Mouse (Mus musculus) midbrain, embryonic 12.5 days (tissue): Measurements from ENCODE around the gene Fgfr2. TPM values are rescaled to one million over a fixed set of nuclear protein-coding genes. Genes with fewer than 3 reads are reported as not detected.
A peak's percentile ranks its signal among the peaks of the same experiment; 100 is the strongest.

Experiments used
- ATAC-seq: fragments of 200-750 bp; cut with Nextera tagmentation; 2 replicates; pipeline ENCODE4 v1.8.0; 2017; ENCODE audit warnings: low read depth, moderate TSS enrichment, moderate library complexity; ENCODE audit not compliant: low FRiP score
- H3K27ac ChIP-seq: fragments of 300-500 bp; sonication (generic); replicated peaks from 2 replicates; pipeline ENCODE4 v1.5.1; 2016; ENCODE audit warnings: mild to moderate bottlenecking
- H3K27me3 ChIP-seq: fragments of 300-500 bp; sonication (generic); 2 replicates; pipeline ENCODE4 v1.6.1; 2016; ENCODE audit warnings: mild to moderate bottlenecking
- H3K36me3 ChIP-seq: fragments of 300-500 bp; sonication (generic); 2 replicates; pipeline ENCODE4 v1.6.1; 2016
- H3K4me1 ChIP-seq: fragments of 300-500 bp; sonication (generic); 2 replicates; pipeline ENCODE4 v1.6.1; 2016
- H3K4me2 ChIP-seq: fragments of 300-500 bp; sonication (generic); replicated peaks from 2 replicates; pipeline ENCODE4 v1.6.1; 2016; ENCODE audit warnings: mild to moderate bottlenecking, moderate library complexity
- H3K4me3 ChIP-seq: fragments of 300-500 bp; sonication (generic); 2 replicates; pipeline ENCODE4 v1.5.1; 2016; ENCODE audit warnings: mild to moderate bottlenecking
- H3K9ac ChIP-seq: fragments of 300-500 bp; sonication (generic); replicated peaks from 2 replicates; pipeline ENCODE4 v1.6.1; 2016; ENCODE audit warnings: mild to moderate bottlenecking, moderate library complexity
- H3K9me3 ChIP-seq: fragments of 300-500 bp; sonication (generic); 2 replicates; pipeline ENCODE4 v1.6.1; 2016; ENCODE audit warnings: mild to moderate bottlenecking
- WGBS: fragments of 180-500 bp; shearing (Covaris S2); methylation state at CpG from one replicate; pipeline ENCODE4 v1.1.7; 2016; 5-methylcytosine and 5-hydroxymethylcytosine counted together
- polyA plus RNA-seq: library from polyadenylated mRNA; unstranded; fragments of >200 nt; fragmentation: Nextera tagmentation; extraction: Ambion mirVana; gene quantifications from 2 replicates; pipeline ENCODE4 v1.2.1, GENCODE M21; 2016

The Fgfr2 gene
- polyA plus RNA-seq, 1 experiment from 2014 or later = 96.5 TPM

DNA sequence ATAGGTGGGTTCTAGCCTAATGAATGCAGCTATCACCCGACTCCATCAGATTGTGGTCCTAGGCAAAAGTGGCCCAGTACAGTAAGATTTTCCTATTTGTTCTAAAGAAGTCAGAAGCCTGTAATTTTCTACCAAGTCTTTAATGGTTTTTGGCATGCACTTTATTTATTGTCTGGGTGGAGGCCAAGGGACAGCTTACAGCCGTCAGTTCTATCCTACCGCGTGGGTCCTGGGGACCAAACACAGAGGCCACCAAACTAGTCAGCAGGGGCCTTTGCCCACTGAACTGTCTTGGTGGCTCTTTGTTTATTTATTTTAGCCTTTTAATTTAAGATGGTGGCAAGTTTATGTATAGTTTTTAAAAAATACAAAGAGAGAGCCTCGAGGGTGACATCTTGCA, 2544.5 kb downstream of the Fgfr2 start:
- ATAC-seq = no peak
- H3K27me3 ChIP-seq = no peaks in the 10 kb centered on the region

GRCm38 (mm10) chr7:130578066-130578465, 2545.1 kb downstream of the Fgfr2 start:
- peaks cover 4% of the 10 kb centered on the region; the same call in 1 of the 2 replicates for H3K9me3 ChIP-seq
- no peak overlapping the region for H3K4me2 ChIP-seq
- H3K4me3 ChIP-seq = no peak overlapping the region
- no peaks in the 10 kb centered on the region for H3K27me3 ChIP-seq
- peaks cover 11% of the 10 kb centered on the region; the same call in 1 of the 2 replicates for H3K4me1 ChIP-seq
- 92% methylated on average over 2 of the region's 2 CpGs for WGBS
- H3K27ac ChIP-seq = no peak overlapping the region
- H3K9ac ChIP-seq = no peak overlapping the region
- H3K36me3 ChIP-seq = no peaks in the 10 kb centered on the region
- ATAC-seq = no peak

More for the DNA sequence above, 2544.5 kb downstream of the Fgfr2 start:
- Histone ChIP-seq H3K4me3 (no peak overlapping the region), H3K4me1 (peaks cover 11% of the 10 kb centered on the region; the same call in 1 of the 2 replicates), H3K9ac (no peak overlapping the region), H3K36me3 (no peaks in the 10 kb centered on the region), H3K9me3 (peaks cover 4% of the 10 kb centered on the region; the same call in 1 of the 2 replicates), H3K27ac (no peak overlapping the region), H3K4me2 (no peak overlapping the region)
- 84% methylated on average over 5 of the region's 5 CpGs for WGBS

GRCm38 (mm10) chr7:130577388-130578003, 2545.7 kb downstream of the Fgfr2 start, which contains the start of gene Tacc2:
Gene Tacc2, plus strand, starts transcription at chr7:130577438.
- H3K36me3 ChIP-seq = no peaks in the 10 kb centered on the region
- no peak within 1 kb of the TSS; the same call in 1 of the 2 replicates for H3K4me2 ChIP-seq
- H3K9ac ChIP-seq = no peak within 1 kb of the TSS
- H3K27me3 ChIP-seq = no peaks in the 10 kb centered on the region
- peaks cover 4% of the 10 kb centered on the region; the same call in 1 of the 2 replicates for H3K9me3 ChIP-seq
- 55% methylated on average over 15 of the region's 15 CpGs for WGBS
- no peak for ATAC-seq
- peaks cover 11% of the 10 kb centered on the region; the same call in 1 of the 2 replicates for H3K4me1 ChIP-seq
- no peak within 1 kb of the TSS for H3K27ac ChIP-seq
- H3K4me3 ChIP-seq = no peak within 1 kb of the TSS

- ATAC-seq = no peak
- Histone ChIP-seq H3K36me3 (no peaks in the 10 kb centered on the region), H3K9me3 (peaks cover 4% of the 10 kb centered on the region; the same call in 1 of the 2 replicates), H3K27me3 (no peaks in the 10 kb centered on the region), H3K4me3 (no peak overlapping the region), H3K9ac (no peak overlapping the region), H3K4me1 (peaks cover 11% of the 10 kb centered on the region; the same call in 1 of the 2 replicates), H3K27ac (no peak overlapping the region), H3K4me2 (no peak overlapping the region; the same call in 1 of the 2 replicates)
- WGBS = 42% methylated on average over 10 of the region's 10 CpGs
Measured at GRCm38 (mm10) chr7:130576981-130577380, 2546.2 kb downstream of the Fgfr2 start.

DNA sequence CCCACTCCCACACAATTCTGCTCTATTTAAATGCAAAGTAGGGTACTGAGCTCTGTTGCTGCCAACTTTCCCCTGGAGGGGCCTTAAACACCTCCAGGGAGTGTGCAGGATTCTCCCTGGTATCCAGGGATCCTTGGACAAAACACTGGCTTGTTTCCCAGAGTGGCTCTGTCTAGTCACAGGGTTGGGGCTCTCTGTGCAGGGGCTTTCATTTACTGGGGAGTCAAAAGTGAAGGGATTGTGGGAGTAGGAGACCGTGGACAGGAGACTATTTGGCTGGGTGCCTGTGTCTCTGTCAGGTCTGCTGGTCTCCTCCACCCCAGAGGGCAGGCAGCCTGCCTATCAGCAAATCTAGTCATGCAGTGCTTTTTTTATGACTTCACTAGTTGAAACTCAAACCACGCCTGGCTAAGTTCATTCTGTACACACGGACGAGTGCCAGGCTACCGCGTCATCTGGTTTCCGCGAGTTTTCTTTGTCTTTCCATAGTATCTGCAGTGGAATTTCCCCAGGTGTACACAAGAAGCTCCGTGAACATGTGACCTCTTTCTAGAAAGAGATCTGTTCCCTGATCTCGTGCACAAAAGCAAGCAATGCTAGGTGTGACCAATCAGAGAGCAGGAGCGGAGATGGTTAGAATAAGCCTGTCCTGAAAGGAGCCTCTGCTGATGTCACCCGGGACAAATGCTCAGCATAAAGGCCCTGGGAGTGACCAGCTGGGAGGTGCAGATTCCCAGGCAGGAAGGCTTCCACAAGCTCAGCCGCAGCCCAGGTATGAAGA, 2548.7 kb downstream of the Fgfr2 start:
- Histone ChIP-seq H3K27me3 (no peaks in the 10 kb centered on the region), H3K4me1 (peaks cover 20% of the 10 kb centered on the region; the same call in 1 of the 2 replicates), H3K9me3 (no peaks in the 10 kb centered on the region), H3K36me3 (no peaks in the 10 kb centered on the region), H3K4me2 (no peak overlapping the region), H3K4me3 (no peak overlapping the region), H3K27ac (no peak overlapping the region), H3K9ac (no peak overlapping the region)
- 58% methylated on average over 13 of the region's 13 CpGs for WGBS
- 0 out of 2 replicates have a peak, but pooled peaks have one; percentile 44 for ATAC-seq

DNA sequence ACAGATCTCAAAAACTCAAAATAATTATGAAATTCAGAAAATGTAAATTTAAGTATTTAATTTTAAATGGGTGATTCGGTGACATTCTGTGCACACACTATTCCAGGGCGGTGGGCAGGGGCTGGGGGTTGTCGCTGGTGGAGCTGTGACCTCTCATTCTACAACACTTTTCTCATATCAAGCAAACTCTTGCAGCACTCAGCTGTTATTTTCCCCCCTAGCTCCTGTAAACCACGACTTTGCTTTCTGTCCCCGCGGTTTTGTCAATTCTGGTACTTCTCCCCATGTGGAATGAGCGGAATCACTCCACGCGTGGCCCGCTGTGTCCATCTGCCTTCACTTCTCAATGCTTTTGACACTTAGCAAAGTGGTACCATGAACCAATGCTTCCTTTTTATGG, 2549.4 kb downstream of the Fgfr2 start:
- no peak overlapping the region for H3K4me3 ChIP-seq
- peaks cover 20% of the 10 kb centered on the region; the same call in 1 of the 2 replicates for H3K4me1 ChIP-seq
- H3K4me2 ChIP-seq = no peak overlapping the region
- no peak for ATAC-seq
- H3K27me3 ChIP-seq = no peaks in the 10 kb centered on the region
- H3K36me3 ChIP-seq = no peaks in the 10 kb centered on the region
- WGBS = 95% methylated on average over 10 of the region's 10 CpGs
- no peaks in the 10 kb centered on the region for H3K9me3 ChIP-seq
- no peak overlapping the region for H3K27ac ChIP-seq
- no peak overlapping the region for H3K9ac ChIP-seq

DNA sequence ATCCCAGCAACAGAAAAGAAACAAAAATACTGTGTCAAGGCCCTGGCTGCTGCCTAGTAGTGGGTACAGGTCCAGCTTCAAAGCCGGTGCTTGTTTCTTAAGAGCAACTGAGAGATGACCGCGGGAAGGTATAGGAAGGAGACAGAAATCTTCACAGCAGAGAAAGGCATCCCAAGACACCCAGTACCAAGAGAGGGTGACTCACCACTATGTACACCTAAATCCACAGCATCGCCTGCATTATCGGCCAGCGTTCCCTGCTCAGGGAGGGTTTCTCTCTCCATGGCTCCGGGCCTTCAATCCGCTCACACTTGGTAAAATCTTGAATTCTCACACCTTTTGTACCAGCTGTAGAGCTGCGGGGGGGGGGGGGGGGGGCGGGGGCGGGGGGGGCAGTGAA, 2550.3 kb downstream of the Fgfr2 start, which contains the start of gene Nsmce4a:
TSS of gene Nsmce4a (minus strand) at position 298 of the 400 bp plus-strand sequence.
- ATAC-seq = no peak
- H3K36me3 ChIP-seq = no peaks in the 10 kb centered on the region
- no peaks in the 10 kb centered on the region for H3K9me3 ChIP-seq
- no peak within 1 kb of the TSS for H3K9ac ChIP-seq
- H3K4me3 ChIP-seq = no peak within 1 kb of the TSS
- H3K27me3 ChIP-seq = no peaks in the 10 kb centered on the region
- no peak within 1 kb of the TSS for H3K4me2 ChIP-seq
- WGBS = 72% methylated on average over 11 of the region's 11 CpGs
- no peak within 1 kb of the TSS for H3K27ac ChIP-seq
- peaks cover 20% of the 10 kb centered on the region; the same call in 1 of the 2 replicates for H3K4me1 ChIP-seq

- Histone ChIP-seq H3K4me2 (no peak overlapping the region), H3K4me3 (no peak overlapping the region), H3K27ac (no peak overlapping the region), H3K9me3 (no peaks in the 10 kb centered on the region), H3K4me1 (peaks cover 14% of the 10 kb centered on the region; the same call in 1 of the 2 replicates), H3K36me3 (no peaks in the 10 kb centered on the region), H3K27me3 (no peaks in the 10 kb centered on the region), H3K9ac (no peak overlapping the region)
- ATAC-seq = no peak
- 60% methylated on average over 7 of the region's 7 CpGs for WGBS
Measured at GRCm38 (mm10) chr7:130570472-130570871, 2552.7 kb downstream of the Fgfr2 start.

DNA sequence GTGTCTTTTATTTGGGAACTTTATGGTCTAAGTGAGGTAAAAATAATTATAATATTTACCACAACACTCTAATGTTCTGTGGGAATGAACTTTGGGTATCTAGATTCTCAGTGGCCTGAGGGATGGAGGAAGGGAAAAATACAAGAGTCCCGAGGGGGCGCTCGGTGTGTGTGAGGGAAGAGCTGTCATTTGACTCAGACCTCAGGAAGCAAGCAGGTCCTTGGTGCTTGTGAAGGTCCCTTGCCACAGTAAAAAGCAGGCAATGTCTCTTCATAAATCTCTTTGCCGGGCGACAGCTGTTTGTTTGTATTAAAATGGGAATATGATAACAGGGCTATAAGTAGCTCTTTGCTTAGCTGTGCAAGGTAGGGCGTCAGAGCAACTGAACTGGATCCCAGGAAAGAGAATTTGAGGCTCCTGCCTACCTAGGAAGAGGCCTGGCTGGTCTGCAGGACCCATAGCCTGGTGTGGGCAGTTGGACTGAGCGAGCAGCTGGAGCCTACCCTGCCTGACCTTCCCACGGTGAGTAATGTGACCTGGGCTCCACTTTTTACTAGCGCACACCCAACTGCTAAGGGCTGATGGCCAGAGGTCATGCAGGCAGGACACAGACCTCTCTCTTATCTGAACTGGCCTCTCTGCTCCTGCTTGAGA, 2554.2 kb downstream of the Fgfr2 start:
- H3K4me1 ChIP-seq = peaks cover 9% of the 10 kb centered on the region; the same call in 1 of the 2 replicates
- no peak overlapping the region for H3K4me3 ChIP-seq
- no peaks in the 10 kb centered on the region for H3K9me3 ChIP-seq
- H3K9ac ChIP-seq = no peak overlapping the region
- H3K27ac ChIP-seq = no peak overlapping the region
- no peak for ATAC-seq
- 85% methylated on average over 9 of the region's 9 CpGs for WGBS
- no peaks in the 10 kb centered on the region for H3K27me3 ChIP-seq
- no peak overlapping the region for H3K4me2 ChIP-seq
- no peaks in the 10 kb centered on the region for H3K36me3 ChIP-seq

- WGBS = 80% methylated on average over 3 of the region's 3 CpGs
- no peak for ATAC-seq
Measured at GRCm38 (mm10) chr7:130564596-130564995, 2558.6 kb downstream of the Fgfr2 start.

DNA sequence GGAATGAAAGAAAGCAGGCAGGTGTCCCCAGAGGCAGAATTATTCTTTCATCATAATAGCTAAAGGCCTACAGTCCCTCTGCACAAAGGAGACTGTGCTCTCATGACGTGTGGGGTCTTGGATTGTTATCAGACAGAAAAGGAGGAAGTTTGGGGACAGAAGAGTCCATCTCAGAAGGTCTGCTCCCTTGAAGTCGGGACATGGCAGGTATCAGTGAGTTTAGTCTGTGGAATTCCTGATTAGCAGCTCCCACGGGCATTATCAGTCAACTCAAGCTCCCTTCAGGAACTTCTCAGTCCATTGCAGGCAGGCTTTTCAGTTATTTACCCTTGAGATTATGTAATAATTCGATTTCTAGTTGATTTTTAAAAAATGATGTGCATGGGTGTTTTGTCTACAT, 2559.3 kb downstream of the Fgfr2 start:
- Histone ChIP-seq H3K9me3 (no peaks in the 10 kb centered on the region), H3K27me3 (0 out of 2 replicates have a peak, but pooled peaks cover 4% of the 10 kb centered on the region), H3K4me1 (no peaks in the 10 kb centered on the region), H3K36me3 (no peaks in the 10 kb centered on the region), H3K27ac (no peak overlapping the region), H3K4me2 (no peak overlapping the region), H3K4me3 (no peak overlapping the region), H3K9ac (no peak overlapping the region)
- 64% methylated on average over 4 of the region's 4 CpGs for WGBS
- no peak for ATAC-seq

More at GRCm38 (mm10) chr7:130564596-130564995, 2558.6 kb downstream of the Fgfr2 start:
- Histone ChIP-seq H3K27me3 (0 out of 2 replicates have a peak, but pooled peaks cover 4% of the 10 kb centered on the region), H3K36me3 (no peaks in the 10 kb centered on the region), H3K4me3 (no peak overlapping the region), H3K4me2 (no peak overlapping the region), H3K4me1 (no peaks in the 10 kb centered on the region), H3K9me3 (no peaks in the 10 kb centered on the region), H3K9ac (no peak overlapping the region), H3K27ac (no peak overlapping the region)
